Mouse (Mus musculus) megakaryocyte, embryonic 14.5 days (primary cell): Measurements from ENCODE around the gene Pdzd3. TPM values are rescaled to one million over a fixed set of nuclear protein-coding genes. Genes with fewer than 3 reads are reported as not detected.
"Not testable (repeated sequence)": the region's sequence is repeated elsewhere in the genome, so short reads cannot be mapped to it uniquely, and the experiment has no call there.

Experiments used
- H3K27me3 ChIP-seq: replicated peaks from 2 replicates; pipeline ENCODE3; 2012; ENCODE audit warnings: inconsistent platforms
- H3K36me3 ChIP-seq: replicated peaks from 2 replicates; pipeline ENCODE3; 2012; ENCODE audit warnings: low read length, inconsistent platforms, mixed read lengths
- H3K4me1 ChIP-seq: 2 replicates; pipeline ENCODE4 v1.6.1; 2012; ENCODE audit warnings: inconsistent platforms
- H3K4me3 ChIP-seq: replicated peaks from 2 replicates; pipeline ENCODE3; 2012; ENCODE audit warnings: moderate library complexity, mild to moderate bottlenecking, inconsistent platforms
- H3K9me3 ChIP-seq: 2 replicates; pipeline ENCODE4 v1.6.1; 2012; ENCODE audit warnings: inconsistent platforms
- FLI1 ChIP-seq: IDR thresholded peaks from 2 replicates; pipeline ENCODE4 v1.6.1; 2012; ENCODE audit warnings: low read length, inconsistent platforms, mixed read lengths
- GATA1 ChIP-seq: IDR thresholded peaks from 3 replicates; pipeline ENCODE4 v1.6.1; 2012; ENCODE audit warnings: mixed read lengths, low read length, inconsistent platforms, borderline replicate concordance
- polyA plus RNA-seq: library from polyadenylated mRNA; stranded (reverse); fragments of >175 nt; gene quantifications from 2 replicates; pipeline ENCODE4 v1.2.3, GENCODE M21; 2012; ENCODE audit warnings: low replicate concordance; ENCODE audit not compliant: insufficient read depth

The Pdzd3 gene
- polyA plus RNA-seq: 0.35 TPM in 1 of 2 replicates, not detected in the other

- TF ChIP-seq GATA1: no peak
- no peak for TF ChIP-seq FLI1
- Histone ChIP-seq H3K4me1 (peaks cover 81% of the 10 kb centered on the region), H3K4me3 (no peak within 1 kb of the TSS), H3K27me3 (peaks cover 50% of the 10 kb centered on the region), H3K36me3 (peaks cover 25% of the 10 kb centered on the region), H3K9me3 (no peaks in the 10 kb centered on the region)
Observed at GRCm38 (mm10) chr9:44251314-44251713, at the start of gene Pdzd3. TSS of gene Pdzd3 (minus strand) at chr9:44251471.

GRCm38 (mm10) chr9:44300001-44300400, 48.7 kb upstream of the Pdzd3 start:
- not testable (repeated sequence) for H3K27me3 ChIP-seq, H3K9me3 ChIP-seq
- Histone ChIP-seq H3K4me1 (peaks cover 69% of the 10 kb centered on the region), H3K36me3 (peaks cover 85% of the 10 kb centered on the region), H3K4me3 (peak overlapping the region; percentile 33)

- H3K4me3 ChIP-seq: no peak overlapping the region
- TF ChIP-seq FLI1 (no peak), GATA1 (no peak)
- peaks cover 19% of the 10 kb centered on the region for H3K4me1 ChIP-seq
- peaks cover 20% of the 10 kb centered on the region for H3K27me3 ChIP-seq
- peaks cover 14% of the 10 kb centered on the region for H3K9me3 ChIP-seq
- peaks cover 82% of the 10 kb centered on the region for H3K36me3 ChIP-seq
Observed at GRCm38 (mm10) chr9:44292490-44292889, 41.2 kb upstream of the Pdzd3 start.

GRCm38 (mm10) chr9:44288959-44289291, 37.7 kb upstream of the Pdzd3 start:
- TF ChIP-seq GATA1 (no peak), FLI1 (no peak)
- peaks cover 47% of the 10 kb centered on the region for H3K27me3 ChIP-seq
- peaks cover 49% of the 10 kb centered on the region for H3K36me3 ChIP-seq
- peaks cover 16% of the 10 kb centered on the region for H3K9me3 ChIP-seq
- H3K4me3 ChIP-seq: no peak overlapping the region
- peaks cover 37% of the 10 kb centered on the region for H3K4me1 ChIP-seq

GRCm38 (mm10) chr9:44288076-44288958, 37.0 kb upstream of the Pdzd3 start, which contains the start of gene Abcg4:
TSS of gene Abcg4 (minus strand) at chr9:44288615.
- Histone ChIP-seq H3K4me3 (peak within 1 kb of the TSS; percentile 89), H3K36me3 (peaks cover 43% of the 10 kb centered on the region), H3K4me1 (peaks cover 40% of the 10 kb centered on the region), H3K27me3 (peaks cover 52% of the 10 kb centered on the region), H3K9me3 (peaks cover 16% of the 10 kb centered on the region)
- no peak for TF ChIP-seq GATA1
- TF ChIP-seq FLI1: no peak

- peak overlapping the region; percentile 89 for H3K4me3 ChIP-seq
- peaks cover 16% of the 10 kb centered on the region for H3K9me3 ChIP-seq
- no peak for TF ChIP-seq GATA1
- TF ChIP-seq FLI1: no peak
- peaks cover 35% of the 10 kb centered on the region for H3K36me3 ChIP-seq
- H3K4me1 ChIP-seq: peaks cover 44% of the 10 kb centered on the region
- H3K27me3 ChIP-seq: peaks cover 55% of the 10 kb centered on the region
Observed at GRCm38 (mm10) chr9:44287401-44288075, 36.3 kb upstream of the Pdzd3 start.

GRCm38 (mm10) chr9:44287003-44287400, 35.7 kb upstream of the Pdzd3 start:
- Histone ChIP-seq H3K9me3 (peaks cover 16% of the 10 kb centered on the region), H3K27me3 (peaks cover 60% of the 10 kb centered on the region), H3K36me3 (peaks cover 30% of the 10 kb centered on the region), H3K4me1 (peaks cover 46% of the 10 kb centered on the region), H3K4me3 (peak overlapping the region; percentile 89)
- TF ChIP-seq FLI1 (no peak), GATA1 (no peak)

GRCm38 (mm10) chr9:44286256-44286850, 35.1 kb upstream of the Pdzd3 start:
- H3K9me3 ChIP-seq: peaks cover 16% of the 10 kb centered on the region
- no peak overlapping the region for H3K4me3 ChIP-seq
- no peak for TF ChIP-seq GATA1
- no peak for TF ChIP-seq FLI1
- H3K27me3 ChIP-seq: peaks cover 66% of the 10 kb centered on the region
- peaks cover 23% of the 10 kb centered on the region for H3K36me3 ChIP-seq
- peaks cover 49% of the 10 kb centered on the region for H3K4me1 ChIP-seq

- peaks cover 84% of the 10 kb centered on the region for H3K27me3 ChIP-seq
- H3K4me1 ChIP-seq: peaks cover 38% of the 10 kb centered on the region
- H3K9me3 ChIP-seq: 0 out of 2 replicates have a peak, but pooled peaks cover 7% of the 10 kb centered on the region
- no peak overlapping the region for H3K4me3 ChIP-seq
- no peaks in the 10 kb centered on the region for H3K36me3 ChIP-seq
- TF ChIP-seq FLI1: no peak
- TF ChIP-seq GATA1: no peak
Observed at GRCm38 (mm10) chr9:44283183-44283582, 31.9 kb upstream of the Pdzd3 start.

GRCm38 (mm10) chr9:44269973-44270372, 18.7 kb upstream of the Pdzd3 start:
- Histone ChIP-seq H3K4me3 (no peak overlapping the region), H3K4me1 (peaks cover 60% of the 10 kb centered on the region)
- TF ChIP-seq FLI1: no peak
- TF ChIP-seq GATA1: no peak

More at GRCm38 (mm10) chr9:44269973-44270372, 18.7 kb upstream of the Pdzd3 start:
- Histone ChIP-seq H3K9me3 (no peaks in the 10 kb centered on the region), H3K27me3 (peaks cover 28% of the 10 kb centered on the region), H3K36me3 (peaks cover 2% of the 10 kb centered on the region)
